Mouse (Mus musculus) cerebellum, adult 2 months (tissue): Measurements from ENCODE around the gene Lyg1.

Source experiments
- CTCF ChIP-seq: fragments of 200-500 bp; IDR thresholded peaks from 2 replicates; pipeline ENCODE4 v1.5.1; 2011; ENCODE audit warnings: low read depth, mild to moderate bottlenecking, control low read depth, low read length, moderate library complexity, borderline replicate concordance; ENCODE audit not compliant: insufficient read depth
- POLR2A ChIP-seq: fragments of 200-500 bp; IDR thresholded peaks from 2 replicates; pipeline ENCODE4 v1.6.1; 2011; ENCODE audit warnings: low read length, control low read depth, borderline replicate concordance; ENCODE audit not compliant: insufficient read depth

DNA sequence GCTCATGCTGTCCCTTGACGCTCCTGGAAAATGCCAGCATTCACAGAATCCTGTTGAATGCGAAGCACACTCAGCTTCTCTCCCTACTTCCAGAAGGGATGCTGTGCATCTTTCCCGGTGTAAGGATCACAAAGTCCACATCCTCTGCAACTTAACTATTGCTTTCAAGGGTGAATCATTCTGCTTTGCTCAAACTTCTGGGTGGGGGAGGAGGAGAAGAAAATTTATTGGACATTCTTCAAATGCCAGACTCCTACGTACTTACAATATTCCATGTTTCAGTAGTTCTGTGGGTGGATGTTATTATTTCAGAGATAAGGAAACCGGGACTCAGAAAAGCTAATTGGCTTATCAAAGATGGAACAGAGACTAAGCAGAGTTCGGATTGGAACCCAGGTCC lies 39.5 kb downstream of the Lyg1 start:
- TF ChIP-seq POLR2A, result no peak
- TF ChIP-seq CTCF, result no peak
